Mouse (Mus musculus): ENCODE data around the gene Sytl3.
A peak's percentile ranks its signal among the peaks of the same experiment; 100 is the strongest.
"Not testable (repeated sequence)": the region's sequence is repeated elsewhere in the genome, so short reads cannot be mapped to it uniquely, and the experiment has no call there.

Gene Sytl3

DNA sequence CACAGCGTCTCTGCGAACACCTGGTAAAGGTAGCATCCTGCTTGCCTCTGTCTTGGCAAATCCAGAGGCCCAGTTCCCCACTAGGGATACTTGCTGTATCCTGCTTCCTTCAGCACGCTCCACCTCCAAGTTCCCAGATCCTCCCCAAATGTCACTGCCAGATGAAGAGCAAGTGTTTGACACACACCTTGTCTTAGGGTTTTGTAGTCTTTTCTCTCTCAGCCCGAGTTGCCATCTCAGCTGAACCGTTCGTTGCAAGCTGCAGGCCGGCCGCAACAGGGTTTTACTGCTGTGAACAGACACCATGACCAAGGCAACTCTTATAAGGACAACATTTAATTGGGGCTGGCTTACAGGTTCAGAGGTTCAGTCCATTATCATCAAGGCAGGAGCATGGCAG, 12.1 kb upstream of the Sytl3 start:
- DNase-seq (ENCODE audit: low read depth) = not testable (repeated sequence)

DNA sequence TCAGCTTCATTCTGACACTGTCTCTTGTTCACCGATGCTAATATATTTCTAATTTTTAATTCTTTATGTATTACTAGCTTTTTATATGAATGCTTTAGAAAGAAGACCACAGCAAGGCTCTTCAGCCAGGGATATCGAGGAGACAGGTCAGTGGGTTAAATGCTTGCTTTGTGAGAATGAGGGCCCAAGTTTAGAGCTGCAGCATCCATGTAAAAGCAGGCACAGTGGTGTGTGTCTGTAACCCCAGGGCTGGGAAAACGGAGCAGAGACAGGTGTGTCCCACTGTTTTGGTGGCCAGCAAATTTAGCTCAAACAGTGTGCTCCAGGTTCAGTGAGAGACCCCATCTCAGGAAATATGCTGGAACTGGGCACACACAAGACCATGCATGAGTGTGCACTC, 11.4 kb upstream of the Sytl3 start:
- not testable (repeated sequence) for DNase-seq (ENCODE audit: low read depth)

GRCm38 (mm10) chr17:6650904-6651565, 7.9 kb upstream of the Sytl3 start:
- not testable (repeated sequence) for DNase-seq (ENCODE audit: low read depth)

DNA sequence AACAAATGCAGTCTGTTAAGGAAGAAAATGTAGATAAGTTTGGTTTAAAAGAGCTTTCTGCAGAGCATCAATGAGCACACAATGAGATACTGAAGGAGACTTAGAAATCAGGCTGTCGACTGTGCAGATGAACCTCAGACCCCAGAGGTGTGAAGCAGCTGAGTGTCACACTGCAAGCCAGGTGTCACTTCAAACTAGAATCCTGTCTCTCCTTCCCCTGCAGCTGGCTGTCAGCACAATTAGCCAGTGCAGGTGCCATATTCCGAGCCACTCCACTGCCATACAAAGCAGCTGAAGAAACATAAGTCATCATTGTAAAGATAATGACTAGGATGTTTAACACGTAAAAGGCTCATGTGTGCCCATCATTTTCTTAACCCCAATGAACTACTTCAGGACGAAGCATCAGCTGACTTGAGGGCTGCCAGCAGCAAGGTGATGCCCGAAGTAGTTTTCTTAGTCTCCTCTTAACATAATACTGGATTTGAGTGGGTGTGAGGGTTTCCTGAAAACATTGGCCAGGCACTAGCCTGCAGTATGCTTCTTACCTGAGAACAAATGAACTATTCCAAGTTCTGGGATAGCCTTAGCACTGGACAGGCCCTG, 5.4 kb upstream of the Sytl3 start:
- not testable (repeated sequence) for DNase-seq (ENCODE audit: low read depth)

- peak; percentile 55 for DNase-seq (ENCODE audit: low read depth)
These were observed 3.8 kb upstream of the Sytl3 start for GRCm38 (mm10) chr17:6655087-6655511.

- not testable (repeated sequence) for DNase-seq (ENCODE audit: low read depth)
These were observed 3.2 kb upstream of the Sytl3 start, which contains the start of gene Dynlt1f for GRCm38 (mm10) chr17:6655567-6656281. TSS of gene Dynlt1f (minus strand) at chr17:6655900.

DNA sequence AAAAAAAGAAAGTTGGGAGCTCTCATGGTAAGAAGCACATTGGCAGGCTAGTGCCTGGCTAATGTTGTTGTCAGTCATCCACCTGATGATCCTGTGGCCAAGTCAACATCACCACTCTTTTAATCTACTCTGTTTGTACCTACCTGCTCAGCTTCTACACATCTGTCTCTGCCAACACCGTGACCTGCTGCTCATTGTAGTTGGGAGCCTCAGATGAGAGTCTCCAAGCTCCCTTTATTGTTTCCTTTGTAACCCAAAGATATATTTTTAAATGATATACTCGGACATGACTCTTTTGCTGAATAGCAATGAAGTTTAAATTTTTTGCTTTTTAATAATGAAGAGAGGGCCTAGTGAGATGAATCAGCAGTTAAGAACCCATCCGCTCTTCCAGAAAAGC, 2.4 kb upstream of the Sytl3 start:
- DNase-seq (ENCODE audit: low read depth) = not testable (repeated sequence)

DNA sequence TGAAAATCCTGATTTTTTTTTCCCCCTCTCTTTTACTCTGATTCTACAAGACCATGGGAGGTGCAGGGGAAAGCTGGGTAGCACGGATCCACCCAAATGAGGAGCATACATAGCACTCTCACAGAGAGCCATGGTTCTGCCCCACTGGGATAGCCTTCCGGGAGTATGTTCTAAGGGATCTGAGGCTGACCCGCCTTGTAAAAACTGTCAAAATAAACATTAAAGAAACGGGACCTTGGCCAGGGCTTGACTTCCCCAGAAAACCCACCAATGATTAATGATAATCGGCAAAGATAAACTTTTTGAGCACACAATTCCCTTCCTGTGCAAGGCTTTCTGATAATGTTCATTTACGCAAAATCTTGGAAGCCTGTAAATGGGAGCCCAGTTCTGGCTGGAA, 1.7 kb downstream of the Sytl3 start:
- DNase-seq (ENCODE audit: low read depth) = not testable (repeated sequence)

- DNase-seq (ENCODE audit: low read depth) = not testable (repeated sequence)
These were observed 2.4 kb downstream of the Sytl3 start for GRCm38 (mm10) chr17:6661093-6661816.

DNA sequence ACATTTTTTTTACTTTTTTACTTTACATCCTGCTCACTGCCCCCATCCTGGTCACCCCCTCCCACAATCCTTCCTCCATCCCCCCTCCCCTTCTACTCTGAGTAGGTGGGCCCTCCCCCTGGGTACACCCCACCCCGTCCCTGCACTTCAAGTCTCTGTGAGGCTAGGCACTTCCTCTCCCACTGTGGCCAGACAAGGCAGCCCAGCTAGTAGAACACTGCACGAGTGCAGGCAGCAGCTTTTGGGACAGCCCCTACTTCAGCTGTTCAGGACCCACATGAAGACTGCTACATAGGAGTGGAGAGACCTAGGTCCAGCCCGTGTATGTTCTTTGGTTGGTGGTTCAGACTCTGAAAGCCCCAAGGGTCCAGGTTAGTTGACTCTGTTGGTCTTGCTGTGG, 3.9 kb downstream of the Sytl3 start:
- DNase-seq (ENCODE audit: low read depth) = not testable (repeated sequence)

DNA sequence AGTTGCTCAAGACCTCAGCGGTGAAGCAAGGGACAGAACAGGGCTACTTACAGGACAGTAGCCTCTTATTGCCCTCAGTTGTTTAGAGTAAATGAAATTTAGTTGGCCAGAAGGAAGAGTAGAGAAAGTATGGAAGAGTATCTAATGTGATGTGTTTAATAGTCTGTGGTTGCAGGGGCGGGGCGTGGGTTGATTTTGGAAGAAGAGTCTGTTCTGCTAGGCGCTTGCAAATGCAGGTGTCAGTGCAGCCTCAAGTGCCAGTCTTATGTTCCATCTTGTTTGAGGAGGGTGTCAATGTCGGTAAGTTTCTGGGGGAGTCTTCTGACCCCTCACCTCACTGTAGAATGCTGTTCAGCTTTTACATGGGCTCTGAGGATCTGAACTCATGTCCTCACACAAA, 6.5 kb downstream of the Sytl3 start:
- not testable (repeated sequence) for DNase-seq (ENCODE audit: low read depth)

- DNase-seq (ENCODE audit: low read depth) = not testable (repeated sequence)
These were observed 9.6 kb downstream of the Sytl3 start for GRCm38 (mm10) chr17:6668522-6668921.

- DNase-seq (ENCODE audit: low read depth) = not testable (repeated sequence)
These were observed 15.4 kb downstream of the Sytl3 start for GRCm38 (mm10) chr17:6674297-6674696.

GRCm38 (mm10) chr17:6678063-6678462, 19.2 kb downstream of the Sytl3 start:
- not testable (repeated sequence) for DNase-seq (ENCODE audit: low read depth)

DNA sequence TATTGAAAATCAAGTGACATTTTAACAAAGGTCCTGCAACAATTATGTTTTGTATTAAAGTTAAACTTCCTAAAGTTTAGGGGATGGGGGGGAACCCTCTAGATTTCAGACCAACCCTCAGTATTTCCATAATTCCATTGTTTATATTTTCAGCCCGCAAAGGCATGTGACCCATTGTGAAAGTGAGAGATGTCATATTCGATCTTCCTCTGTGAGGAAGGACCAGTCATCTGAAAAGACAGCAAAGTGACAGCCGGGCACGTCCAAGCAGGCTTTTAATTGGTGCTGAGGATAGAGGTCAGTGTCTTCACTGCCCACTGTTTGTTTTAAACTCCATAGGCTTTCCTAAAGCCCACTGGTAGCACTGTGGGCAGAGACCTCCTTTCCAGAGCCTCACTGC, 22.8 kb downstream of the Sytl3 start:
- not testable (repeated sequence) for DNase-seq (ENCODE audit: low read depth)

- not testable (repeated sequence) for DNase-seq (ENCODE audit: low read depth)
These were observed 24.8 kb downstream of the Sytl3 start for GRCm38 (mm10) chr17:6683702-6684101.

GRCm38 (mm10) chr17:6684464-6685287, 25.8 kb downstream of the Sytl3 start:
- not testable (repeated sequence) for DNase-seq (ENCODE audit: low read depth)

- DNase-seq (ENCODE audit: low read depth) = not testable (repeated sequence)
These were observed 26.5 kb downstream of the Sytl3 start for GRCm38 (mm10) chr17:6685288-6685818.

DNA sequence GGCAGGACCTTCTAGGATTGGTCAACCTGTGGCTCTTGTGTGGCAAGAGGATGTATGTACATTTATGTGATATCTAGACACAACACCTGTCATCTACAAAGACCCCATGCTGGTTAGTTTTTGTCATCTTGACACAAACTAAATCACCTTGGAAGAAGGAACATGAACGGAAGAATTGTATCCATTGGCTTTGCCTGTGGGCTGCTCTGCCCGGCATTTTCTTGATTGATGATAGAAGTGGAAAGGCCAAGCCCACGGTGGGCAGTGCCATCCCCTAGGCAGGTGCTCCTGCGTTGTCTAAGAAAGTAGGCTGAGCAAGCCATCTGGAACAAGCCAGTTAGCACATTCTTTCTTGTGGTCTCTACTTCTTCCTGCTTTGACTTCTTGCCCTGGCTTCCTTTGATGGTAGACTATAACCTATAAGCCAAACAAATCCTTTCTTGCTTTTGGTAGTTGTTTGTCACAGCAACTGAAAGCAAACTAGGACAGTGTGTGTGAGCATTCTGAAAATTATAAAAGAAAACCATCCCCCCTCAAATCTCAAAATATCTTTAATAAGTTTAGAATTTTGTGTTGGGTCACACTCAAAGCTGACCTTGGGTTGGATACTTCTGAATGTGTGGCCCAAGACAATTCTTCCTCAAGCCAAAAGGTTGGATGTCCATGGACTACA, 27.5 kb downstream of the Sytl3 start:
- not testable (repeated sequence) for DNase-seq (ENCODE audit: low read depth)

DNA sequence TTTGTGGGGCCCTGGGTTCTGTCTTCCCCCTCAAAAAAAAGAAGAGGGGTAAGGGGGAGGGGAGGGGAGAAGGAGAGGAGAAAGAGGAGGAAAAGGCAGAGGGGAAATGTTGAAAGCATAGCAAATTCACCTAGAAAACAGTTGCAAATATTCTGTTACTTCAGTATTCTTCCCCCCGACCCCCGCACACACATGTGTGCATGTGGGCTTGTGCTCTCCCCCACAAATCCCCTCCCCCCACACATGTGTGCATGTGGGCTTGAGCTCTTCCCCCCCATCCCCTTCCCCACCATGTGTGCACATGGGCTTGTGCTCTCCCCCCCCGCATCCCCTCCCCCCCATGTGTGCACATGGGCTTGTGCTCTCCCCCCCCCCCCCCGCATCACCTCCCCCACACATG, 30.5 kb downstream of the Sytl3 start:
- DNase-seq (ENCODE audit: low read depth) = not testable (repeated sequence)

Data from c-Kit-positive CD71-negative TER-119-negative erythroid progenitor cells, embryonic 14.5 days (primary cell).